Mouse (Mus musculus) WW6 (cell line): Measurements from ENCODE around the gene Epb41l1.
A peak's percentile ranks its signal among the peaks of the same experiment; 100 is the strongest.

Source experiments
- DNase-seq: peaks from one replicate; pipeline ENCODE4 v3.0.0-alpha.2; 2013; ENCODE audit warnings: low read depth, low spot score

Gene Epb41l1

GRCm38 (mm10) chr2:156423672-156424071 is 3.0 kb downstream of the Epb41l1 start:
- DNase-seq, result no peak

- peak; percentile 65 for DNase-seq
Observed at GRCm38 (mm10) chr2:156425618-156426017, 4.9 kb downstream of the Epb41l1 start.

GRCm38 (mm10) chr2:156426151-156426550 is 5.4 kb downstream of the Epb41l1 start:
- DNase-seq, result no peak

GRCm38 (mm10) chr2:156429836-156430235 is 9.1 kb downstream of the Epb41l1 start:
- DNase-seq, result no peak

GRCm38 (mm10) chr2:156430326-156430725 is 9.6 kb downstream of the Epb41l1 start:
- no peak for DNase-seq

GRCm38 (mm10) chr2:156431409-156431808 is 10.7 kb downstream of the Epb41l1 start:
- no peak for DNase-seq

GRCm38 (mm10) chr2:156432086-156432485 is 11.4 kb downstream of the Epb41l1 start:
- no peak for DNase-seq

GRCm38 (mm10) chr2:156432874-156433868 is 12.5 kb downstream of the Epb41l1 start:
- DNase-seq, result no peak

- no peak for DNase-seq
Observed at GRCm38 (mm10) chr2:156437637-156438036, 16.9 kb downstream of the Epb41l1 start.

GRCm38 (mm10) chr2:156439666-156440462 is 19.2 kb downstream of the Epb41l1 start:
- DNase-seq, result no peak

- DNase-seq, result no peak
Observed at GRCm38 (mm10) chr2:156441909-156442308, 21.2 kb downstream of the Epb41l1 start.

- DNase-seq, result no peak
Observed at GRCm38 (mm10) chr2:156443323-156443722, 22.6 kb downstream of the Epb41l1 start.

GRCm38 (mm10) chr2:156446489-156447035 is 25.9 kb downstream of the Epb41l1 start:
- DNase-seq, result no peak

- no peak for DNase-seq
Observed at GRCm38 (mm10) chr2:156447413-156448295, 26.9 kb downstream of the Epb41l1 start.

GRCm38 (mm10) chr2:156451225-156452148 is 30.8 kb downstream of the Epb41l1 start:
- DNase-seq, result no peak

GRCm38 (mm10) chr2:156452149-156452536 is 31.4 kb downstream of the Epb41l1 start:
- DNase-seq, result no peak

GRCm38 (mm10) chr2:156453822-156454221 is 33.1 kb downstream of the Epb41l1 start:
- DNase-seq, result no peak

- DNase-seq, result no peak
Observed at GRCm38 (mm10) chr2:156455508-156456108, 34.9 kb downstream of the Epb41l1 start.
